Mouse (Mus musculus) midbrain, postnatal 0 days (tissue): ENCODE data around the gene Krt16. TPM values are rescaled to one million over a fixed set of nuclear protein-coding genes. Genes with fewer than 3 reads are reported as not detected.

Experiments used
- ATAC-seq: fragments of 200-750 bp; cut with Nextera tagmentation; 2 replicates; pipeline ENCODE4 v1.8.0; 2017; ENCODE audit warnings: moderate number of reproducible peaks, mild to moderate bottlenecking, moderate TSS enrichment, moderate library complexity; ENCODE audit not compliant: low FRiP score
- DNase-seq: peaks from one replicate; pipeline ENCODE4 v3.0.0-alpha.2; 2015; ENCODE audit warnings: low spot score
- H3K27ac ChIP-seq: fragments of 300-500 bp; sonication (generic); 2 replicates; pipeline ENCODE4 v1.5.1; 2014; ENCODE audit warnings: low read depth, mild to moderate bottlenecking, low read length, mixed read lengths
- H3K27me3 ChIP-seq: fragments of 300-500 bp; sonication (generic); 2 replicates; pipeline ENCODE4 v1.6.1; 2014; ENCODE audit warnings: low read length, control low read depth, mixed read lengths; ENCODE audit not compliant: insufficient read depth
- H3K36me3 ChIP-seq: fragments of 300-500 bp; sonication (generic); 2 replicates; pipeline ENCODE4 v1.6.1; 2014; ENCODE audit warnings: low read length, control low read depth, mixed read lengths; ENCODE audit not compliant: insufficient read depth
- H3K4me1 ChIP-seq: fragments of 300-500 bp; sonication (generic); 2 replicates; pipeline ENCODE4 v1.6.1; 2014; ENCODE audit warnings: mild to moderate bottlenecking, control low read depth, antibody characterized with exemption, low read length, mixed read lengths; ENCODE audit not compliant: insufficient read depth
- H3K4me2 ChIP-seq: fragments of 300-500 bp; sonication (generic); 2 replicates; pipeline ENCODE4 v1.6.1; 2014; ENCODE audit warnings: low read depth, mild to moderate bottlenecking, low read length, mixed read lengths; ENCODE audit not compliant: poor library complexity, severe bottlenecking
- H3K4me3 ChIP-seq: fragments of 300-500 bp; sonication (generic); 2 replicates; pipeline ENCODE4 v1.5.1; 2014; ENCODE audit warnings: low read depth, mild to moderate bottlenecking, low read length, moderate library complexity
- H3K9ac ChIP-seq: fragments of 300-500 bp; sonication (generic); replicated peaks from 2 replicates; pipeline ENCODE4 v1.6.1; 2014; ENCODE audit warnings: mild to moderate bottlenecking, low read length, moderate library complexity, mixed read lengths; ENCODE audit not compliant: poor library complexity, severe bottlenecking
- H3K9me3 ChIP-seq: fragments of 300-500 bp; sonication (generic); 2 replicates; pipeline ENCODE4 v1.6.1; 2016; ENCODE audit warnings: low read length, control low read depth
- CTCF ChIP-seq: IDR thresholded peaks from 2 replicates; pipeline ENCODE4 v1.5.1; 2016; ENCODE audit warnings: antibody characterized with exemption, mild to moderate bottlenecking
- WGBS: fragments of 180-500 bp; shearing (Covaris S2); extraction: QIAGEN DNeasy Blood & Tissue Kit; methylation state at CpG from one replicate; pipeline ENCODE4 v1.1.7; 2014; 5-methylcytosine and 5-hydroxymethylcytosine counted together
- polyA plus RNA-seq: library from polyadenylated mRNA; unstranded; fragments of >200 nt; fragmentation: Nextera tagmentation; extraction: Ambion mirVana; gene quantifications from 2 replicates; pipeline ENCODE4 v1.2.1, GENCODE M21; 2015
- total RNA-seq: library from RNA; depleted of rRNA; stranded (reverse); fragments of >200 nt; gene quantifications from 2 replicates; pipeline ENCODE4 v1.2.3, GENCODE M21; 2014

The Krt16 gene
- total and polyA plus RNA-seq, 2 experiments from 2014 or later: not detected

DNA sequence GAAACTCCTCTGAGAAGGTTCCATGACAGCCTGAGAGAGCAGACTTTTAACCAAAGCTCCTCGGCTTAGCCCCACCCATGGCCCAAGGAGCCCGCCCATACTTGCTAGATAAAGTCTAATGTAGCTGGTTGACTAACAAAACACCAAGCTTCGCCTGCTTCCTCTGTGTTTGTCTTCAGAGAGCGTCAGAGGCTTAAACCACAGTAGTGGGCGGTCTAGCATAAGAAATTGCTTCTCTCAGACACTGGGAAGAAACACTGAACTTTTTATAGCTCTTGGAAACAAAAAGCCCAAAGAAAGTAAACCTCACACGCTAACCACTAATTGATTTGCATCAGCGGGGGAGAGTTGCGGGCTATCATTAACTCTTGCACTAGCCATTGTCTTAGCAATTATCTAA is 27.0 kb downstream of the Krt16 start:
- H3K36me3 ChIP-seq: no peaks in the 10 kb centered on the region
- H3K9me3 ChIP-seq: no peaks in the 10 kb centered on the region
- no peaks in the 10 kb centered on the region for H3K27me3 ChIP-seq
- no peak overlapping the region for H3K4me3 ChIP-seq
- WGBS: 71% methylated on average over 8 of the region's 8 CpGs
- H3K9ac ChIP-seq: no peak overlapping the region
- H3K27ac ChIP-seq: no peak overlapping the region
- no peaks in the 10 kb centered on the region for H3K4me1 ChIP-seq
- H3K4me2 ChIP-seq: no peak overlapping the region
- no peak for TF ChIP-seq CTCF
- ATAC-seq (no peak), DNase-seq (no peak)

DNA sequence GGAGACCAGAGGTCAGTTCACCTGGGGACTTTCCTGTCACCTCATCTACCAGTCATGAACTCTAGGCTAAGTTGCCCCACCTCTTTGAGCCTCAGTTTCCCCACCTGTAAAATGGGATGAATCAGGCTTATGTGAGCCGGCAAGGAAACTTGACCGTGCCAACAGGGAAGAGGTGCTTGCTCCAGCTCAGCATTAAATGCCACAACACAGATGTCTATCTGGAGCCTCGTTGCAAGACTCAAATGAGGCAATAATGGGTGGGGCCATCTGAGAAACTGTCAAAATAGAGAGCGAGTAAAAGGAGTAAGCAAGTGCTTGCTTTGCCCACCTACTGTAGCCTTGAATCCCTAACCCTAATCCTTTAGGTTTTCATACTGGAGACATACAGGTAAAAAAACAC is 29.4 kb downstream of the Krt16 start:
- no peaks in the 10 kb centered on the region for H3K36me3 ChIP-seq
- no peaks in the 10 kb centered on the region for H3K4me1 ChIP-seq
- ATAC-seq: no peak

DNA sequence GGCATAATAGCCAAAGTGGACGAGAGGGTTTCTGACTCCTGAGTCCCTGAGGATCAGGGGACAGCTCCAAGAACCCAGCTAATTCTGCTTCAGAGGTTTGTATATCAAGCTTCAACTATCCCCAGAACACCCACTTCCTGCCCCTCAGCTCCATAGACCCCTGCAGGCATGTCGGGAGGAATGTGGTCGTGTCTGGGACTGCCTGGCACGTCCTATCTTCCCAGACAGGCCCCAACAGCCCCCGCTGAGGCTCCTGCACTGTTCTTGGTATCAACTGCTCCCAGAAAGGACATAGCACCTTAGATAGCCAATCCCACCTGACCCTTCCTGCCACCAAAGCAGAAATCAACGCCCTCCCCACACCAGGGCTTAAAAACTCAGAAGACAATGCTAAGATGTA is 40.2 kb downstream of the Krt16 start:
- WGBS: 68% methylated on average over 6 of the region's 6 CpGs
- no peak overlapping the region for H3K9ac ChIP-seq
- no peak for ATAC-seq
- no peak overlapping the region for H3K4me3 ChIP-seq
- H3K36me3 ChIP-seq: no peaks in the 10 kb centered on the region
- H3K4me1 ChIP-seq: no peaks in the 10 kb centered on the region
- no peak for DNase-seq
- no peak overlapping the region for H3K27ac ChIP-seq
- H3K4me2 ChIP-seq: no peak overlapping the region
- no peak for TF ChIP-seq CTCF
- no peaks in the 10 kb centered on the region for H3K27me3 ChIP-seq
- no peaks in the 10 kb centered on the region for H3K9me3 ChIP-seq

More for the DNA sequence above, 29.4 kb downstream of the Krt16 start:
- H3K27ac ChIP-seq: no peak overlapping the region
- no peaks in the 10 kb centered on the region for H3K27me3 ChIP-seq
- no peak overlapping the region for H3K4me3 ChIP-seq
- TF ChIP-seq CTCF: no peak
- WGBS: 85% methylated on average over 4 of the region's 4 CpGs
- no peak overlapping the region for H3K9ac ChIP-seq
- H3K4me2 ChIP-seq: no peak overlapping the region
- DNase-seq: no peak
- H3K9me3 ChIP-seq: no peaks in the 10 kb centered on the region

DNA sequence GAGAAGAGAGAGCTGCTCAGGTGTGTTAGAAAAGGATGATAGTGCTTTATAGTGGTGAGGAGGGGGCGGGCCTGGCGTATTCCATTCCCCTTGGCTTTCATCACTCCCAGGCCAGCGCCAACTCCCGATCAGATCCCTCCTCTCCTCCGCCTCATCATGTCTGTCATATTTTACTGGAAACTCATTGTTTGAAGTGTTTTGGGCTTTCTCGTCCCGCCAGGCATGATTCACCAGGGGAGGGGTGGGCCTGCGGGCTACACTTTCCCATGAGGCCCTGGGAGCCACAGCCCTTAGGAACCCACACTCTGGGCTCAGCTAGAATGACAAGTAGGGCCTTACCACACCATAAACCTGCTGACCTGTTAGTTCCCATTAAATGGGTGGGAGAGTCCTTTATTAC is 41.2 kb downstream of the Krt16 start, which contains the start of gene Krt14:
Gene Krt14, minus strand, starts transcription at position 51 of the 400 bp plus-strand sequence.
- H3K4me2 ChIP-seq: no peak within 1 kb of the TSS
- no peaks in the 10 kb centered on the region for H3K36me3 ChIP-seq
- no peak for TF ChIP-seq CTCF
- no peak within 1 kb of the TSS for H3K9ac ChIP-seq
- H3K27me3 ChIP-seq: no peaks in the 10 kb centered on the region
- WGBS: 93% methylated on average over 8 of the region's 8 CpGs
- no peak for DNase-seq
- no peaks in the 10 kb centered on the region for H3K4me1 ChIP-seq
- H3K27ac ChIP-seq: no peak within 1 kb of the TSS
- no peak for ATAC-seq
- no peak within 1 kb of the TSS for H3K4me3 ChIP-seq
- H3K9me3 ChIP-seq: no peaks in the 10 kb centered on the region

DNA sequence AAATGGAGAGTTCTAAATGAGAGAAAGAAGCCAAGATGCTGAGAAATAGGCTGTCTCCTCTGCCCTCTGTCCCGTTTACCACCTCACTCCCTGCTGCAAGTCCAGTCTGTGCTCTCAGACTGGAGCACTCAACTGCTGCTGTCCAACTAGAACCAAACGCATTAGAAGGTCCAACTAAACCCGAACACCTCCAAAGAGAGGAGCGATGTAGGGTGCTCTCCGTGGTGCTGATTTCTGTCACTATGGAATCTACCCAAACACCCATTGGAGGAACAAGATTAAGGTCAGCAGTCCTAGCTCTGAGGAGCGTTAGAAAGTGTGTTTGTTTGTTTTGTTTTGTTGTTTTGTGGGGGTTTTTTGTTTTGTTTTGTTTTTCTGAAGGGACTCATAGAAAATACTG is 45.3 kb downstream of the Krt16 start:
- WGBS: 23% methylated on average over 6 of the region's 6 CpGs
- no peaks in the 10 kb centered on the region for H3K4me1 ChIP-seq
- DNase-seq: peak; percentile 14

DNA sequence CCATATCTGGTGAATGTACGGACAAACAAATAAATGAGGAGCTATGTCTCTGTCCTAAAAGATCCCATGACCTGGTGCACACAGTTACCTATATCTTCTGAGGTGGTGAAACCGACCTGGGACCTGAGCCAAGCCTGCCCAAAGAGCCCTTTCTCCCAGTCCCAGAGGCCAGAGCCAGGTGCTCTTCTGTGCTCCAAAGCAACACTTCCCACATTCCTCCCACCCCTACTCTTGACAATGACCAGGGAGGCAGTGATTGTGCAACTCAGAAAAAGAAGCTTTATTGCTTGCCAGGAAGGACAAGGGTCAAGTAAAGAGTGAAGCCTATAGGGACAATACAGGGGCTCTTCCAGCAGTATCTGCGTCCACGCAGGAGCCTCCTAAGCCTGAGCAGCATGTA is 45.8 kb downstream of the Krt16 start:
- no peak overlapping the region for H3K9ac ChIP-seq
- H3K27ac ChIP-seq: no peak overlapping the region
- no peaks in the 10 kb centered on the region for H3K36me3 ChIP-seq
- H3K4me1 ChIP-seq: no peaks in the 10 kb centered on the region
- ATAC-seq (no peak), DNase-seq (no peak)
- no peaks in the 10 kb centered on the region for H3K27me3 ChIP-seq
- no peak for TF ChIP-seq CTCF
- WGBS: 79% methylated on average over 4 of the region's 4 CpGs
- H3K9me3 ChIP-seq: no peaks in the 10 kb centered on the region
- H3K4me3 ChIP-seq: no peak overlapping the region
- no peak overlapping the region for H3K4me2 ChIP-seq

More for the DNA sequence above, 45.3 kb downstream of the Krt16 start:
- H3K9me3 ChIP-seq: no peaks in the 10 kb centered on the region
- H3K36me3 ChIP-seq: no peaks in the 10 kb centered on the region
- H3K9ac ChIP-seq: no peak overlapping the region
- H3K4me3 ChIP-seq: no peak overlapping the region
- no peak for ATAC-seq
- H3K27ac ChIP-seq: no peak overlapping the region
- TF ChIP-seq CTCF: no peak
- H3K4me2 ChIP-seq: no peak overlapping the region
- no peaks in the 10 kb centered on the region for H3K27me3 ChIP-seq
